Comparison of ENCODE assay signal across 25 mouse cellular contexts in genomic region chr9:114394677-114395076, GRCm38 (mm10). TPM values are rescaled to one million over a fixed set of nuclear protein-coding genes. Genes with fewer than 3 reads are reported as not detected.
DNase-seq lines count a peak whose midpoint lies in the region; ATAC-seq and TF ChIP-seq lines count a peak whose summit lies in the region.
"Had no signal": no experiment of that assay in that cellular context is flagged by ENCODE, and none has a peak within 500 bp of the region (broad histone marks: within the 10 kb centered on the region; RNA-seq: fewer than 3 reads in every experiment).

No protein-coding gene starts in this region.

- no peak overlapping the region for H3K9ac ChIP-seq in lung, embryonic 14.5 days
- H3K9ac ChIP-seq in ES-Bruce4 (ENCODE audit: low read depth, poor library complexity, severe bottlenecking) = peak overlapping the region; percentile 42; the same call in 1 of the 2 replicates
- H3K9ac ChIP-seq: forebrain, embryonic 13.5 days had no signal

- H3K4me2 ChIP-seq in lung, embryonic 14.5 days = no peak overlapping the region
- H3K4me2 ChIP-seq: forebrain, embryonic 13.5 days had no signal

- no peaks in the 10 kb centered on the region for H3K9me3 ChIP-seq in lung, embryonic 14.5 days (ENCODE audit: low read depth, low read length)
- no peaks in the 10 kb centered on the region for H3K9me3 ChIP-seq in ES-Bruce4 (replicated peaks; ENCODE audit: control insufficient read depth, insufficient read depth, low read length, poor library complexity, severe bottlenecking)
- H3K9me3 ChIP-seq: forebrain, embryonic 13.5 days; heart, embryonic 10.5 days; hindbrain, embryonic 10.5 days; limb, embryonic 10.5 days; midbrain, embryonic 10.5 days had no signal

- no peak for TF ChIP-seq CTCF in lung, embryonic 14.5 days (IDR thresholded peaks at IDR 0.05; ENCODE audit: low read depth)
- TF ChIP-seq CTCF in ES-Bruce4 (IDR thresholded peaks at IDR 0.05; ENCODE audit: low read depth, low read length) = no peak
- TF ChIP-seq CTCF in bone marrow macrophage, adult 2 months (IDR thresholded peaks at IDR 0.05; ENCODE audit: low read depth, low read length) = no peak

- TF ChIP-seq POLR2A in ES-Bruce4 (IDR thresholded peaks at IDR 0.05; ENCODE audit: insufficient read depth, low read length) = no peak
- TF ChIP-seq POLR2A in bone marrow macrophage, adult 2 months (IDR thresholded peaks at IDR 0.05; ENCODE audit: borderline replicate concordance, low read depth, low read length) = no peak

- 40% methylated on average over 8 of the region's 8 CpGs for WGBS in lung, embryonic 14.5 days

- no peaks in the 10 kb centered on the region for H3K36me3 ChIP-seq in lung, embryonic 14.5 days (ENCODE audit: insufficient read depth)
- no peaks in the 10 kb centered on the region for H3K36me3 ChIP-seq in ES-Bruce4 (ENCODE audit: control insufficient read depth, insufficient read depth, low read length, poor library complexity, severe bottlenecking)
- H3K36me3 ChIP-seq: heart, embryonic 10.5 days; hindbrain, embryonic 10.5 days; limb, embryonic 10.5 days; midbrain, embryonic 10.5 days had no signal

- no peak overlapping the region for H3K27ac ChIP-seq in lung, embryonic 14.5 days (ENCODE audit: low read depth)
- H3K27ac ChIP-seq in ES-Bruce4 (ENCODE audit: insufficient read depth, low read length) = peak overlapping the region; percentile 63
- H3K27ac ChIP-seq in bone marrow macrophage, adult 2 months (ENCODE audit: insufficient read depth, low read depth, low read length) = peak overlapping the region; percentile 86
- H3K27ac ChIP-seq: forebrain, embryonic 13.5 days; gastrocnemius, adult 2 months; heart, embryonic 10.5 days; hindbrain, embryonic 10.5 days; kidney, postnatal 0 days; left cerebral cortex, adult 2 months; limb, embryonic 10.5 days; midbrain, embryonic 10.5 days had no signal

- ATAC-seq in lung, embryonic 14.5 days (ENCODE audit: insufficient read depth) = no peak
- peak; percentile 17; the same call in 1 of the 2 replicates for ATAC-seq in megakaryocyte, adult 5-6 weeks (ENCODE audit: poor library complexity, severe bottlenecking)
- ATAC-seq: forebrain, embryonic 13.5 days; hindbrain, embryonic 16.5 days; midbrain, embryonic 16.5 days; Patski had no signal

- DNase-seq in lung, embryonic 14.5 days = peak; percentile 64
- no peak for DNase-seq in lung, postnatal 36 days
- no peak for DNase-seq in cerebellum, postnatal 10 days
- DNase-seq in adrenal gland, adult (ENCODE audit: inconsistent age in 2 of 2, low spot score in 1 of 2) = no peak
- DNase-seq: adrenal gland, adult 2 months; cerebellum, adult 11-12 months; cerebellum, postnatal 36 days; gastrocnemius, adult 2 months; kidney, adult 2 months; layer of hippocampus, adult 9-11 months; lung, postnatal 14 days; thymus, postnatal 25 days had no signal

- no peak overlapping the region for H3K4me3 ChIP-seq in lung, embryonic 14.5 days (ENCODE audit: low read depth, low read length)
- H3K4me3 ChIP-seq in ES-Bruce4 (ENCODE audit: low read depth, low read length) = no peak overlapping the region
- no peak overlapping the region for H3K4me3 ChIP-seq in bone marrow macrophage, adult 2 months (ENCODE audit: insufficient read depth, low read length)
- H3K4me3 ChIP-seq: forebrain, embryonic 13.5 days; gastrocnemius, adult 2 months; heart, embryonic 10.5 days; hindbrain, embryonic 10.5 days; left cerebral cortex, adult 2 months; limb, embryonic 10.5 days; midbrain, embryonic 10.5 days had no signal

- H3K27me3 ChIP-seq in lung, embryonic 14.5 days (ENCODE audit: insufficient read depth, low read length) = no peaks in the 10 kb centered on the region
- H3K27me3 ChIP-seq in ES-Bruce4 (ENCODE audit: control insufficient read depth, insufficient read depth, low read length, poor library complexity, severe bottlenecking) = no peaks in the 10 kb centered on the region
- H3K27me3 ChIP-seq: forebrain, embryonic 13.5 days; Patski had no signal

- no peaks in the 10 kb centered on the region for H3K4me1 ChIP-seq in lung, embryonic 14.5 days (ENCODE audit: insufficient read depth)
- peaks cover 2% of the 10 kb centered on the region for H3K4me1 ChIP-seq in ES-Bruce4 (ENCODE audit: control insufficient read depth, insufficient read depth, low read length)
- peaks cover 20% of the 10 kb centered on the region for H3K4me1 ChIP-seq in bone marrow macrophage, adult 2 months (ENCODE audit: control insufficient read depth, insufficient read depth, low read length)
- H3K4me1 ChIP-seq: forebrain, embryonic 13.5 days had no signal

- TF ChIP-seq EP300 in ES-Bruce4 (IDR thresholded peaks at IDR 0.05; ENCODE audit: insufficient read depth, low read depth, low read length) = no peak

RNA-seq across cellular contexts. Expression of gene Crtap, which starts 4.2 kb away (rescaled TPM):
- 156 and 163 TPM in 2 replicates for polyA plus RNA-seq in lung, embryonic 14.5 days (2014; fragmentation: Nextera tagmentation; extraction: Ambion mirVana)
- 45.7 and 53.3 TPM in 2 replicates for polyA plus RNA-seq in ES-Bruce4 (2011; ENCODE audit: insufficient read depth, insufficient read length, low read depth, missing spikeins)
- polyA plus RNA-seq in bone marrow macrophage, adult 2 months (2012; ENCODE audit: insufficient read depth, insufficient read length, missing spikeins) = 48.4 and 54.5 TPM in 2 replicates
- 23.8 and 32.6 TPM in 2 replicates for total RNA-seq in megakaryocyte, adult 5-6 weeks (2015)
- 5.6 and 13.1 TPM in 2 replicates for total RNA-seq in megakaryocyte, adult 5-6 weeks (2017)

RNA-seq across cellular contexts. Expression of gene Glb1, which starts 6.2 kb away (rescaled TPM):
- 41.9 and 43.5 TPM in 2 replicates for polyA plus RNA-seq in lung, embryonic 14.5 days (2014; fragmentation: Nextera tagmentation; extraction: Ambion mirVana)
- 41.1 TPM in 2 replicates for polyA plus RNA-seq in ES-Bruce4 (2011; ENCODE audit: insufficient read depth, insufficient read length, low read depth, missing spikeins)
- polyA plus RNA-seq in bone marrow macrophage, adult 2 months (2012; ENCODE audit: insufficient read depth, insufficient read length, missing spikeins) = 63.7 and 74.4 TPM in 2 replicates
- total RNA-seq in megakaryocyte, adult 5-6 weeks (2015) = 29.8 TPM in 2 replicates
- 21.2 and 24.5 TPM in 2 replicates for total RNA-seq in megakaryocyte, adult 5-6 weeks (2017)

RNA-seq across cellular contexts. Expression of gene Tmppe, which starts 6.2 kb away (rescaled TPM):
- polyA plus RNA-seq in lung, embryonic 14.5 days (2014; fragmentation: Nextera tagmentation; extraction: Ambion mirVana) = 4.0 and 4.1 TPM in 2 replicates
- 6.5 and 7.3 TPM in 2 replicates for polyA plus RNA-seq in ES-Bruce4 (2011; ENCODE audit: insufficient read depth, insufficient read length, low read depth, missing spikeins)
- polyA plus RNA-seq in bone marrow macrophage, adult 2 months (2012; ENCODE audit: insufficient read depth, insufficient read length, missing spikeins) = 4.9 and 6.7 TPM in 2 replicates
- total RNA-seq in megakaryocyte, adult 5-6 weeks (2015) = 1.2 and 2.4 TPM in 2 replicates
- 4.6 and 6.9 TPM in 2 replicates for total RNA-seq in megakaryocyte, adult 5-6 weeks (2017)
